Mouse (Mus musculus) liver, embryonic 11.5 days (tissue): ENCODE results near the gene Nav2. TPM values are rescaled to one million over a fixed set of nuclear protein-coding genes. Genes with fewer than 3 reads are reported as not detected.

Experiments
- ATAC-seq: fragments of 200-750 bp; cut with Nextera tagmentation; replicated peaks from 2 replicates; pipeline ENCODE4 v1.8.0; 2017; ENCODE audit warnings: moderate number of reproducible peaks, mild to moderate bottlenecking, moderate TSS enrichment, moderate library complexity; ENCODE audit not compliant: low FRiP score
- DNase-seq: peaks from one replicate; pipeline ENCODE4 v3.0.0-alpha.2; 2017; ENCODE audit warnings: low spot score
- H3K27ac ChIP-seq: fragments of 300-500 bp; sonication (generic); 2 replicates; pipeline ENCODE4 v1.5.1; 2014; ENCODE audit warnings: mild to moderate bottlenecking, low read depth, low read length, control low read depth
- H3K27me3 ChIP-seq: fragments of 300-500 bp; sonication (generic); replicated peaks from 2 replicates; pipeline ENCODE4 v1.6.1; 2014; ENCODE audit warnings: low read length, mixed read lengths; ENCODE audit not compliant: control insufficient read depth, insufficient read depth
- H3K36me3 ChIP-seq: fragments of 300-500 bp; sonication (generic); 2 replicates; pipeline ENCODE4 v1.6.1; 2014; ENCODE audit warnings: mild to moderate bottlenecking, low read length, moderate library complexity, mixed read lengths; ENCODE audit not compliant: control insufficient read depth, insufficient read depth
- H3K4me1 ChIP-seq: fragments of 300-500 bp; sonication (generic); replicated peaks from 2 replicates; pipeline ENCODE4 v1.6.1; 2014; ENCODE audit warnings: low read length, mixed read lengths; ENCODE audit not compliant: control insufficient read depth, insufficient read depth
- H3K4me2 ChIP-seq: fragments of 300-500 bp; sonication (generic); 2 replicates; pipeline ENCODE4 v1.6.1; 2014; ENCODE audit warnings: mild to moderate bottlenecking, control low read depth, moderate library complexity
- H3K4me3 ChIP-seq: fragments of 300-500 bp; sonication (generic); 2 replicates; pipeline ENCODE4 v1.5.1; 2014; ENCODE audit warnings: low read depth, low read length, control low read depth
- H3K9ac ChIP-seq: fragments of 300-500 bp; sonication (generic); 2 replicates; pipeline ENCODE4 v1.6.1; 2014; ENCODE audit warnings: low read depth, low read length, control low read depth
- H3K9me3 ChIP-seq: fragments of 300-500 bp; sonication (generic); 2 replicates; pipeline ENCODE4 v1.6.1; 2016; ENCODE audit warnings: low read length, inconsistent platforms, mixed read lengths; ENCODE audit not compliant: control insufficient read depth
- WGBS: fragments of 180-500 bp; shearing (Covaris S2); extraction: QIAGEN DNeasy Blood & Tissue Kit; methylation state at CpG from one replicate; pipeline ENCODE4 v1.1.7; 2014; 5-methylcytosine and 5-hydroxymethylcytosine counted together
- polyA plus RNA-seq: library from polyadenylated mRNA; unstranded; fragments of >200 nt; fragmentation: Nextera tagmentation; extraction: Ambion mirVana; gene quantifications from 2 replicates; pipeline ENCODE4 v1.2.1, GENCODE M21; 2014

Nav2 gene
- polyA plus RNA-seq, 1 experiment from 2014 or later = 6.2 TPM

DNA sequence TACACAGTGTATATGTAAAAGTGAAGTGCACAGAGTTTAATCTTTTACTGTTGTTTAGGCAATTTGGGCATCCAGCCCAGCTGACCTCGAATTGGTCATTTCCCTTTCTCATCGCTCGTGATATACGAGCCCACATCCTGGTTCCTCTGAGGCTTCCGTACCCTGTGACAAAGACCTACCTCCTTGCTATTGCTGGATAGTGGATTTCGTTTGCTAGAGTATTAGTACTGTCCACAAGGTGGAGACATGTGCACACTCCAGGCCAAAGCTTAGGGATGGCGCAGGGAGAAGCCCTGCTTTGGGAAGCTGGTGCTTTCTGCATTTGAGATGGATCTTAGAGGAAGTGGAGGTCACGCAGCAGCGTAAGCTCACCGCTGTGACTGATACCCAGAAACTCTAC is 559.3 kb downstream of the Nav2 start:
- H3K27me3 ChIP-seq = no peaks in the 10 kb centered on the region
- H3K4me1 ChIP-seq = no peaks in the 10 kb centered on the region
- peak; percentile 53; the same call in 1 of the 2 replicates for ATAC-seq
- DNase-seq = no peak
- no peak overlapping the region for H3K27ac ChIP-seq
- H3K4me2 ChIP-seq = no peak overlapping the region
- H3K4me3 ChIP-seq = no peak overlapping the region
- no peaks in the 10 kb centered on the region for H3K9me3 ChIP-seq
- 32% methylated on average over 10 of the region's 10 CpGs for WGBS
- no peaks in the 10 kb centered on the region for H3K36me3 ChIP-seq
- no peak overlapping the region for H3K9ac ChIP-seq

- WGBS = 66% methylated on average over 8 of the region's 8 CpGs
- Histone ChIP-seq H3K4me3 (no peak overlapping the region), H3K9ac (no peak overlapping the region), H3K27me3 (no peaks in the 10 kb centered on the region), H3K4me2 (no peak overlapping the region), H3K4me1 (no peaks in the 10 kb centered on the region), H3K9me3 (no peaks in the 10 kb centered on the region), H3K27ac (no peak overlapping the region), H3K36me3 (no peaks in the 10 kb centered on the region)
- ATAC-seq = no peak
- no peak for DNase-seq
These were observed 560.1 kb downstream of the Nav2 start for GRCm38 (mm10) chr7:49468492-49469205.

DNA sequence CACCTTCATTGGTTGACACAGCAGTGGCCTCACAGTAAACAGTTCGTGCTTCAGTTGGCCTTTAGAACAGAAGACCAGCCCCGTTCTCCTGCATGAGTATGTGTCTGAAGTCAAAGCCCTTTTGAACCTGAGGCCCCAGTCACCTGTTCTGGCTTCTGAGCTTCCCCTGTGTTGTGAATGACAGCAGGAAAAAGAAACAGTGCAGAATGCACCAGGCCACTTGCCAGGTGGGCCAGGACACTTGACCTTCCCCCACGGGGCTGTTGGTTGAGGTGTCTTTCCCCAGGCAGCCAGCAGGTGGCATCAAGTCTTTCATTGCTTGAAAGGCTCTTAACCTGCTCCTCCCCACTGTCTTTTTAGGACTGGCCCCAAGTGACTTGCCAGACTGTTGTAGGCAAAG is 562.8 kb downstream of the Nav2 start:
- DNase-seq = no peak
- peaks cover 4% of the 10 kb centered on the region for H3K4me1 ChIP-seq
- H3K9ac ChIP-seq = no peak overlapping the region
- no peak overlapping the region for H3K4me2 ChIP-seq
- no peaks in the 10 kb centered on the region for H3K36me3 ChIP-seq
- WGBS = 53% methylated on average over 3 of the region's 3 CpGs
- H3K27ac ChIP-seq = no peak overlapping the region
- H3K9me3 ChIP-seq = no peaks in the 10 kb centered on the region
- H3K4me3 ChIP-seq = no peak overlapping the region
- no peak for ATAC-seq
- no peaks in the 10 kb centered on the region for H3K27me3 ChIP-seq

- Histone ChIP-seq H3K4me2 (no peak overlapping the region), H3K9me3 (no peaks in the 10 kb centered on the region), H3K4me3 (no peak overlapping the region), H3K36me3 (no peaks in the 10 kb centered on the region), H3K27me3 (no peaks in the 10 kb centered on the region; the same call in 1 of the 2 replicates), H3K27ac (no peak overlapping the region), H3K4me1 (peaks cover 11% of the 10 kb centered on the region), H3K9ac (no peak overlapping the region)
- WGBS = 63% methylated on average over 6 of the region's 6 CpGs
- DNase-seq (no peak), ATAC-seq (no peak)
These were observed 566.8 kb downstream of the Nav2 start for GRCm38 (mm10) chr7:49475282-49475681.

DNA sequence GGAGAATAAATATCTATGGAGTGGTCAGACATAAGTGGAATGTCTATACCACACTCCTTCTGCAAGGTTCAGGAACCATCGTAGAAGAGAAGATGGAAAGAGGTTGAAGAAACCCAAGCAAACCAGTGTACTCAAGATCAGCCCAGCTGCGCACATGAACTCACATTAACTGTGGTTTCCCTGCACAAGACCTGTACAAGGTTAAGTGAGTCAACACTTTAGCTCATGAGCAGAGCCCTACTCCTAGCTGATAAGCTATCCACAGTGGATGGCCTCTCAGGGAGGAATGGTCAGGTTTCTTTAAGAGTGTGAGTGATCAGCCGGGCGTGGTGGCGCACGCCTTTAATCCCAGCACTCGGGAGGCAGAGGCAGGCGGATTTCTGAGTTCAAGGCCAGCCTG is 567.6 kb downstream of the Nav2 start:
- Histone ChIP-seq H3K9ac (no peak overlapping the region), H3K4me1 (peaks cover 11% of the 10 kb centered on the region), H3K36me3 (no peaks in the 10 kb centered on the region), H3K27ac (no peak overlapping the region), H3K4me2 (no peak overlapping the region), H3K4me3 (no peak overlapping the region), H3K27me3 (no peaks in the 10 kb centered on the region; the same call in 1 of the 2 replicates), H3K9me3 (no peaks in the 10 kb centered on the region)
- ATAC-seq (no peak), DNase-seq (no peak)
- 83% methylated on average over 8 of the region's 8 CpGs for WGBS

- no peak overlapping the region for H3K4me3 ChIP-seq
- peak overlapping the region; percentile 58; the same call in 1 of the 2 replicates for H3K27ac ChIP-seq
- no peak overlapping the region for H3K4me2 ChIP-seq
- WGBS = 36% methylated on average over 5 of the region's 5 CpGs
- no peaks in the 10 kb centered on the region for H3K9me3 ChIP-seq
- H3K36me3 ChIP-seq = no peaks in the 10 kb centered on the region
- H3K9ac ChIP-seq = no peak overlapping the region
- DNase-seq (no peak), ATAC-seq (no peak; the same call in 1 of the 2 replicates)
- no peaks in the 10 kb centered on the region; the same call in 1 of the 2 replicates for H3K27me3 ChIP-seq
- H3K4me1 ChIP-seq = peaks cover 11% of the 10 kb centered on the region
These were observed 568.1 kb downstream of the Nav2 start for GRCm38 (mm10) chr7:49476666-49477065.

GRCm38 (mm10) chr7:49477076-49477975 is 568.8 kb downstream of the Nav2 start:
- Histone ChIP-seq H3K9ac (no peak overlapping the region), H3K36me3 (no peaks in the 10 kb centered on the region), H3K27me3 (no peaks in the 10 kb centered on the region; the same call in 1 of the 2 replicates), H3K4me2 (no peak overlapping the region), H3K9me3 (no peaks in the 10 kb centered on the region), H3K4me3 (no peak overlapping the region), H3K27ac (peak overlapping the region; percentile 58; the same call in 1 of the 2 replicates), H3K4me1 (peaks cover 11% of the 10 kb centered on the region)
- no peak for DNase-seq
- WGBS = 64% methylated on average over 9 of the region's 9 CpGs
- ATAC-seq = no peak

DNA sequence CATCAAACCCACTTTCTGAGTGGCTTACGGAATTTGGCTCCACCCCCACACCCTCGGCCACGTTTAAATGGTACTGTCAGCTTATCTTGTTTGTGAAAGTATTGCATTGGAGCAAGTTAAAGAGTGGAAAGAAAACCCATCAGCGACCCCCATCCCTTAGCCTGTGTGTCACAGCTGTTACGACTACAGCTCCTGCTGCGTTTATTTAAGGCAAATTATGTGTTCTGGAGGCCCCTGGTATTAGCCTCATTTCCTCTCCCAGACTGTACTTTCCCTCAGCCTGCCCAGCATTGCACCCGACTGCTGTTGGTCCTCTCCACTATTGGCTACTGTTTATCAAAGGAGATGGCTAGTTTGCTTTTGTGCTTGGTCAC is 569.4 kb downstream of the Nav2 start:
- Histone ChIP-seq H3K4me3 (no peak overlapping the region), H3K4me1 (peaks cover 11% of the 10 kb centered on the region), H3K27ac (no peak overlapping the region; the same call in 1 of the 2 replicates), H3K9ac (no peak overlapping the region), H3K36me3 (no peaks in the 10 kb centered on the region), H3K9me3 (no peaks in the 10 kb centered on the region), H3K27me3 (no peaks in the 10 kb centered on the region; the same call in 1 of the 2 replicates), H3K4me2 (no peak overlapping the region)
- 32% methylated on average over 7 of the region's 7 CpGs for WGBS
- ATAC-seq (no peak), DNase-seq (no peak)
